Comparison of ENCODE assay signal across 12 mouse cellular contexts in the genomic region with DNA sequence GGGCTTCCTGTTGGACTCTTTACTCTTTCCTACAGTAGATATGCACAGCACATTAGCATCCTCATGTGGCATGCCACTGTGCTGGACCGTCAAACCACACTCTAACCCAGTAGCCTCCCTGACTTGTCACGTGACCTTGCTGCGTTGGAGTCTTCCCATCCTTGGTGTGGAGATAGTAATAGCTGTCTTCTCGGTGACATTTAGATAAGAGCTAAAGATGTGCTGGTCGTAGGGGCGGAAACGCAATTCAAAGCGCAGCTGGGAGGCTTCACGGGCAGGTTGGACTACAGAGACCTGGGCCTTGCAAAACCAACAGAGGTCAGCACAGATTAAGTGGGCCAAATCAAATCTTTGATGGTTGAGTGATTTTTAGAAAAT. TPM values are rescaled to one million over a fixed set of nuclear protein-coding genes. Genes with fewer than 3 reads are reported as not detected.
A peak's percentile ranks its signal among the peaks of the same experiment; 100 is the strongest.
DNase-seq lines count a peak whose midpoint lies in the region; ATAC-seq lines count a peak whose summit lies in the region.
"Had no signal": no experiment of that assay in that cellular context is flagged by ENCODE, and none has a peak within 500 bp of the region (broad histone marks: within the 10 kb centered on the region; RNA-seq: fewer than 3 reads in every experiment).

No protein-coding gene starts in this region.

- 35% methylated on average over 9 of the region's 9 CpGs for WGBS in heart, embryonic 12.5 days
- 56% methylated on average over 9 of the region's 9 CpGs for WGBS in kidney, embryonic 15.5 days

- no peaks in the 10 kb centered on the region for H3K27me3 ChIP-seq in heart, embryonic 12.5 days (replicated peaks)
- no peaks in the 10 kb centered on the region for H3K27me3 ChIP-seq in kidney, embryonic 15.5 days
- H3K27me3 ChIP-seq: midbrain, embryonic 13.5 days had no signal

- 0 out of 2 replicates have a peak, but pooled peaks cover 3% of the 10 kb centered on the region for H3K36me3 ChIP-seq in heart, embryonic 12.5 days
- H3K36me3 ChIP-seq in kidney, embryonic 15.5 days: no peaks in the 10 kb centered on the region
- H3K36me3 ChIP-seq: midbrain, embryonic 13.5 days had no signal

- DNase-seq in heart, postnatal 25 days (ENCODE audit: low spot score): no peak
- no peak for DNase-seq in kidney, adult 8-10 months
- peak; percentile 51 for DNase-seq in lung, postnatal 14 days
- DNase-seq in right cerebral cortex, postnatal 14 days: no peak
- DNase-seq in left cerebral cortex, postnatal 10 days (ENCODE audit: extremely low spot score in 1 of 2, low spot score in 2 of 2): no peak
- DNase-seq: B cell, adult 2 months had no signal

- no peak for ATAC-seq in heart, embryonic 12.5 days (ENCODE audit: insufficient number of reproducible peaks, low FRiP score)
- 0 out of 2 replicates have a peak, but pooled peaks have one; percentile 6 for ATAC-seq in kidney, embryonic 15.5 days (replicated peaks; ENCODE audit: low FRiP score)
- ATAC-seq: midbrain, embryonic 13.5 days had no signal

- no peak overlapping the region for H3K4me3 ChIP-seq in heart, embryonic 12.5 days
- H3K4me3 ChIP-seq in kidney, embryonic 15.5 days (replicated peaks): no peak overlapping the region
- no peak overlapping the region for H3K4me3 ChIP-seq in brown adipose tissue, adult 24 weeks (ENCODE audit: insufficient read depth, low read depth, low read length)
- H3K4me3 ChIP-seq: midbrain, embryonic 13.5 days had no signal

- H3K27ac ChIP-seq in heart, embryonic 12.5 days (ENCODE audit: poor library complexity, severe bottlenecking): peak overlapping the region; percentile 55; the same call in 1 of the 2 replicates
- H3K27ac ChIP-seq in kidney, embryonic 15.5 days: no peak overlapping the region
- peak overlapping the region; percentile 29; the same call in 1 of the 2 replicates for H3K27ac ChIP-seq in brown adipose tissue, adult 24 weeks (replicated peaks; ENCODE audit: low read depth, low read length)
- H3K27ac ChIP-seq: hindbrain, postnatal 0 days; kidney, postnatal 0 days; midbrain, embryonic 13.5 days had no signal

- H3K9me3 ChIP-seq in heart, embryonic 12.5 days (replicated peaks): no peaks in the 10 kb centered on the region
- no peaks in the 10 kb centered on the region for H3K9me3 ChIP-seq in kidney, embryonic 15.5 days (replicated peaks)
- H3K9me3 ChIP-seq: midbrain, embryonic 13.5 days had no signal

- no peak overlapping the region for H3K9ac ChIP-seq in heart, embryonic 12.5 days
- no peak overlapping the region for H3K9ac ChIP-seq in kidney, embryonic 15.5 days
- H3K9ac ChIP-seq: midbrain, embryonic 13.5 days had no signal

- intact Hi-C loops in heart, postnatal 25 days (cut with DNase I): no loop called here
- intact Hi-C loops in left cerebral cortex, postnatal 10 days (cut with DNase I): no loop called here

- peaks cover 77% of the 10 kb centered on the region for H3K4me1 ChIP-seq in heart, embryonic 12.5 days (replicated peaks)
- H3K4me1 ChIP-seq in kidney, embryonic 15.5 days: peaks cover 18% of the 10 kb centered on the region
- H3K4me1 ChIP-seq in brown adipose tissue, adult 24 weeks (ENCODE audit: control insufficient read depth, insufficient read depth, insufficient read length, low read length): peaks cover 6% of the 10 kb centered on the region
- H3K4me1 ChIP-seq: midbrain, embryonic 13.5 days had no signal

- no peak overlapping the region for H3K4me2 ChIP-seq in heart, embryonic 12.5 days
- H3K4me2 ChIP-seq in kidney, embryonic 15.5 days: no peak overlapping the region
- H3K4me2 ChIP-seq: midbrain, embryonic 13.5 days had no signal

RNA-seq across cellular contexts. Expression of gene Pakap, which starts 33.5 kb away (rescaled TPM):
- 72.9 and 74.5 TPM in 2 replicates for polyA plus RNA-seq in heart, embryonic 12.5 days (2016; fragmentation: Nextera tagmentation; extraction: Ambion mirVana)
- total RNA-seq in heart, postnatal 25 days (2021): 10 to 100 TPM; 37.4 to 44.3 TPM
- polyA plus RNA-seq in kidney, embryonic 15.5 days (2015; fragmentation: Nextera tagmentation; extraction: Ambion mirVana): 16.9 and 17.8 TPM in 2 replicates
- 11.4 and 30.1 TPM in 2 replicates for polyA plus RNA-seq in brown adipose tissue, adult 24 weeks (2012; ENCODE audit: insufficient read depth, insufficient read length, missing spikeins)
- 10 to 100 TPM; 19.1 to 20.7 TPM for total RNA-seq in left cerebral cortex, postnatal 10 days (2021)
